Mouse (Mus musculus) embryonic facial prominence, embryonic 14.5 days (tissue): ENCODE measurements around the gene Kcnip1. TPM values are rescaled to one million over a fixed set of nuclear protein-coding genes. Genes with fewer than 3 reads are reported as not detected.
A peak's percentile ranks its signal among the peaks of the same experiment; 100 is the strongest.

ENCODE experiments used
- ATAC-seq: fragments of 200-750 bp; cut with Nextera tagmentation; 2 replicates; pipeline ENCODE4 v1.8.0; 2017; ENCODE audit warnings: low read depth, moderate number of reproducible peaks, moderate TSS enrichment
- DNase-seq: peaks from one replicate; pipeline ENCODE4 v3.0.0-alpha.2; 2015; ENCODE audit warnings: low spot score
- H3K27ac ChIP-seq: fragments of 300-500 bp; sonication (generic); replicated peaks from 2 replicates; pipeline ENCODE4 v1.5.1; 2014; ENCODE audit warnings: low read depth, mild to moderate bottlenecking, low read length, moderate library complexity
- H3K27me3 ChIP-seq: fragments of 300-500 bp; sonication (generic); replicated peaks from 2 replicates; pipeline ENCODE4 v1.6.1; 2014; ENCODE audit warnings: low read length; ENCODE audit not compliant: control insufficient read depth, insufficient read depth
- H3K36me3 ChIP-seq: fragments of 300-500 bp; sonication (generic); 2 replicates; pipeline ENCODE4 v1.6.1; 2014; ENCODE audit warnings: low read length, mixed read lengths; ENCODE audit not compliant: control insufficient read depth, insufficient read depth
- H3K4me1 ChIP-seq: fragments of 300-500 bp; sonication (generic); 2 replicates; pipeline ENCODE4 v1.6.1; 2014; ENCODE audit warnings: antibody characterized with exemption, low read length; ENCODE audit not compliant: control insufficient read depth, insufficient read depth
- H3K4me2 ChIP-seq: fragments of 300-500 bp; sonication (generic); 2 replicates; pipeline ENCODE4 v1.6.1; 2014; ENCODE audit warnings: low read depth, mild to moderate bottlenecking, low read length, moderate library complexity, mixed read lengths
- H3K4me3 ChIP-seq: fragments of 300-500 bp; sonication (generic); 2 replicates; pipeline ENCODE4 v1.5.1; 2014; ENCODE audit warnings: low read depth, mild to moderate bottlenecking, low read length
- H3K9ac ChIP-seq: fragments of 300-500 bp; sonication (generic); 2 replicates; pipeline ENCODE4 v1.6.1; 2014; ENCODE audit warnings: low read depth, mild to moderate bottlenecking, low read length, moderate library complexity, mixed read lengths
- H3K9me3 ChIP-seq: fragments of 300-500 bp; sonication (generic); 2 replicates; pipeline ENCODE4 v1.6.1; 2016; ENCODE audit warnings: low read length; ENCODE audit not compliant: control insufficient read depth
- WGBS: fragments of 180-500 bp; shearing (Covaris S2); extraction: QIAGEN DNeasy Blood & Tissue Kit; methylation state at CpG from one replicate; pipeline ENCODE4 v1.1.7; 2014; 5-methylcytosine and 5-hydroxymethylcytosine counted together
- polyA plus RNA-seq: library from polyadenylated mRNA; unstranded; fragments of >200 nt; fragmentation: Nextera tagmentation; extraction: Ambion mirVana; gene quantifications from 2 replicates; pipeline ENCODE4 v1.2.1, GENCODE M21; 2014

Gene Kcnip1
- polyA plus RNA-seq, 1 experiment from 2014 or later: 5.0 TPM

DNA sequence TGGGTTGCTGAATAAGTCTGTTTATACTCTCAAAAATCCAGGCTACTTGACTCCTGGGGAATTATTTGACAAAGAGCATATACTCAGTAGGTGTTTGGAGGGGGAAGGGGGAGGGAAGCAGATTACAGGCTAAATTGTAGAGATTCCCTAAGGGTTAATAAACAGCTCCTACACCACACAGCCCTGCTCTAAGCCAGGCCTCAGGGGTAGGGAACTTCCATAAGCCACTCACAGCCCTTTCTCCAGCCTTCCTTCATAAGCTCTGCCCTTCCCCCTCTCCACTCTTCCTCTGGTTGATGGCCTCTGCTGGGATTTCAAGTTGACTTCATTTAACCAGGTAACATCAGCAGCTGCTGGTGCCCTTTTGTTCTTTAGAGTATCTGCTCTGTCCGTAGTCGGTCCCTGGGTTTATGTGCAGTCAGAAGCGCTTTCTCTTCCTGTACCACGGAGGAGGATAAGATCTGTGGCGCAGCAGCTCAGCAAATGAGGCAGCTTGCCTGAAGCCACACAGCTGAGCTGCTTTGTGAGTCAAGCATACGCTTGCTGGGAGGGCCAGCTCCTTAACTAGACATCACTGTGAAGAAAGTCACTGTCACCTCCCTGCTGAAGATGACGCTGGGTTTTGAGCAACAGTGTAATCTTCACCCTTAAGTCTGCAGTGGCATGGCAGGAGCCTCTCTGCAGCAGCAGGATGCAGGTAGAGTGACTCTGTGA is 54.2 kb downstream of the Kcnip1 start:
- H3K27ac ChIP-seq: no peak overlapping the region
- ATAC-seq (peak; percentile 74; the same call in 1 of the 2 replicates), DNase-seq (no peak)
- H3K27me3 ChIP-seq: no peaks in the 10 kb centered on the region
- WGBS: 44% methylated on average over 7 of the region's 7 CpGs
- no peak overlapping the region for H3K9ac ChIP-seq
- no peaks in the 10 kb centered on the region for H3K4me1 ChIP-seq
- H3K4me3 ChIP-seq: no peak overlapping the region
- no peak overlapping the region for H3K4me2 ChIP-seq
- H3K9me3 ChIP-seq: no peaks in the 10 kb centered on the region
- H3K36me3 ChIP-seq: no peaks in the 10 kb centered on the region

DNA sequence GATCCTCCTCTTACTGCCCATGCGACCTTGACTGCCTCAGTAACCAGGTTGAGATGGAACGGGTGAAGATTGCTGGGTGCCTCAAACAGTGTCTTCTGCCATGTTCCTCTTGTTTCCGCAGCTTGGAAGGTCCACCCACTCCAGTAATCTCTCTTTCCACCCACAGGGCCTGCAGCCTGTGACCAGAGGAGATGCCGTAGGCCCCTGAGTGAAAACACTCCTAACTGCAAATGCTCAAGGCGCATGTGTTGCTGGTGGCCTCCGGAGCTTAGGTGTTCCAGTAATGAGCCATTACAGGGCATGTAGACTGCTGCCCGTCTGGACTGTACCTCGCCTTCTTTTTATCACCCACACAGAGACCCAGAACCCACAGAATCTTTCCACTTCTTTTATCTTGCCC is 55.3 kb downstream of the Kcnip1 start:
- no peak for DNase-seq
- no peak overlapping the region for H3K9ac ChIP-seq
- H3K4me1 ChIP-seq: no peaks in the 10 kb centered on the region
- 77% methylated on average over 8 of the region's 8 CpGs for WGBS
- H3K27me3 ChIP-seq: no peaks in the 10 kb centered on the region
- H3K4me2 ChIP-seq: no peak overlapping the region
- no peak overlapping the region for H3K4me3 ChIP-seq
- ATAC-seq: no peak
- no peak overlapping the region for H3K27ac ChIP-seq
- H3K9me3 ChIP-seq: no peaks in the 10 kb centered on the region
- H3K36me3 ChIP-seq: no peaks in the 10 kb centered on the region

DNA sequence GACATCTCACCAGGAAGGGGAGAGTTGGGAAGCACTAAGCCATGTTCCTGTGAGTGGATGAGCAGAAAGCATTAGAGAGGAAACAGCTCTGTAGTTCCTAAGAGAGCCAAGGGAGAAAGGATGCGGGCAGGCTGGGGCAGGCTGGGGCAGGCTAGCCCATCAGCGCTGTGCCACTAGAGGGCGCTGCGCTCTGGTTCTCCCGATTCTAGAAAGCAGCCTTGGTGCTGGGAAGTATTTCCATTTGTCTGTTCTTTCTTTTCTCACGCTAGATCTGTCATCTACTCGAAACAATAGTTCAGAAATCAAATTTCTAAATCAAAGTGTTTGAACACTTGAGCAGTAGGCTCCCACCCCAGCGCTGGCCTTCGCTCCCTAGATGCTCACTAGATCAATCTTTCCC is 58.7 kb downstream of the Kcnip1 start:
- Histone ChIP-seq H3K36me3 (no peaks in the 10 kb centered on the region), H3K4me3 (no peak overlapping the region), H3K9me3 (no peaks in the 10 kb centered on the region), H3K9ac (no peak overlapping the region), H3K4me2 (no peak overlapping the region), H3K27ac (no peak overlapping the region), H3K27me3 (no peaks in the 10 kb centered on the region), H3K4me1 (no peaks in the 10 kb centered on the region)
- DNase-seq: no peak
- no peak for ATAC-seq
- 64% methylated on average over 9 of the region's 9 CpGs for WGBS

DNA sequence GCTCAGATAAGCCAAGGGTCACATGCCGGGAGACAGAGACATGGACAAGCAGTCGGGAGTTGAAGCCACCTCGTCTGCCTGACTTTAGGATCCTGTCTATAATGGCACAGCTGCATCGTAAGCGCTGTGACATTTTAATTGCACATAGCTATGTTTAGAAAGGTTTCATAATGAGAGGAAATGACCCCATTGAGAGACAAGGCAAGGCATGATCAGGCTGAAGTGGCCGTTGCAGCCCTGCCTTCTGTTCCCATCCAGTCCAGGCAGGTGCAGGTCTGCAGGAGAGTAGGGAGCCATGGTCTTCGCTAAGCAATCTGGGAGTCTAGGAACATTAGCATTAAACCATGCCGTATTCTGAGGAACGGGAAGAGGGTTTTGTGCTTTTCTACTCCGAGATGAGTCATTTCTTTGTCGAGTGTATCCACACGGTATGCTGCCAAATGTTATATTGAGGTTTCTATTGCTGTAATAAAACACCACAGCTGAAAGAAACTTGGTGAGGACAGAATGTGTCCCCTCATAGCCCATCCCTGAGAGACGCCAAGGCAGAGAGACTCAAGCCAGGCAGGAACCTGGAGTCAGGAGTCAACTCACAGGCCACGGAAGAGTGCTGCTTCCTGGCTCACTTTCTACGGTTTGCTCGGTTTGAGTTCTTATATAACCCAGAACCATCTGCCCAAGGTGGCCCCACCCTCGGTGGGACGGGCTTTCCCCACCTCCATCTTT is 60.4 kb downstream of the Kcnip1 start:
- DNase-seq (no peak), ATAC-seq (no peak)
- Histone ChIP-seq H3K4me3 (no peak overlapping the region), H3K4me2 (no peak overlapping the region), H3K27ac (no peak overlapping the region), H3K4me1 (no peaks in the 10 kb centered on the region), H3K9me3 (no peaks in the 10 kb centered on the region), H3K36me3 (no peaks in the 10 kb centered on the region), H3K9ac (no peak overlapping the region), H3K27me3 (no peaks in the 10 kb centered on the region)
- 50% methylated on average over 18 of the region's 18 CpGs for WGBS

DNA sequence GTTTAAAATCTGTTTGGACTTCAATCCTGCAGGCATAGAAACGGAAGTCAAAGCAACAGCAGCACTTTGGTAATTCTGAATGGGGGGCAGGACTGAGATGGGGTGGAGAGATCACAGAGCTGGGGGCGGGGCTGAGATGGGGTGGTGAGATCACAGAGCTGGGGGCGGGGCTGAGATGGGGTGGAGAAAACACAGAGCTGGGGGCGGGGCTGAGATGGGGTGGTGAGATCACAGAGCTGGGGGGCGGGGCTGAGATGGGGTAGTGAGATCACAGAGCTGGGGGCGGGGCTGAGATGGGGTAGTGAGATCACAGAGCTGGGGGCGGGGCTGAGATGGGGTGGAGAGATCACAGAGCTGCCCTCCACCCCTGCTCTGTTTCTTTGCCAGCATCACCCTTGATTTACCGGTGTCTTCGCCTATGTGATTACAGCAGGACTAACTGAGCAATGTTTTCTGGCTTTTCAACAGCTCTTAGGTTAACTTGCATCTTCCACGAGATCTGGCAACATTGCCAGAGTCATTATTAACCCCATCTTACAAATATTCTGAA is 61.0 kb downstream of the Kcnip1 start:
- 12% methylated on average over 8 of the region's 10 CpGs for WGBS
- H3K27me3 ChIP-seq: no peaks in the 10 kb centered on the region
- H3K36me3 ChIP-seq: no peaks in the 10 kb centered on the region
- ATAC-seq: no peak
- H3K27ac ChIP-seq: no peak overlapping the region
- no peak overlapping the region for H3K9ac ChIP-seq
- no peak for DNase-seq
- H3K4me2 ChIP-seq: no peak overlapping the region
- H3K4me1 ChIP-seq: no peaks in the 10 kb centered on the region
- no peaks in the 10 kb centered on the region for H3K9me3 ChIP-seq
- no peak overlapping the region for H3K4me3 ChIP-seq

DNA sequence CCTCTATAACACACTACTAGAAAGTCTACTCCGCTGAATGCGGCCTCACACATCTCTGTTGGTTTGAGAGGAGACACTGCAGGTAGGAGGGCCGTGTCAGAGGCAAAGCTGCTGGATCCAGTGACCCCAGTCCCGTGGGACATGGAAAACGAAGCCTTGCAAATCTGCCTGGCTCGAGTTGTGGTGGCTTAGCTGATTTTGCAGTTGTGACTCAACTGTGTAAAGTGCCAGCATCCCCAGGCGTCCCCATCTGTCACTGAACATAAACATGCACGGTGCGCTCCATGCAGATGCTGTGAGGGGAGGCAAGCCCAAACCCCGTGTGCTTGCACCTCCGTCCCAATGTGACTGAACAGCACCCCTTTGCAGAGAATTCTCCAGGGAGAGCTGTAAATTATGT is 63.5 kb downstream of the Kcnip1 start:
- H3K27ac ChIP-seq: no peak overlapping the region
- no peak overlapping the region for H3K4me3 ChIP-seq
- DNase-seq (no peak), ATAC-seq (no peak)
- H3K36me3 ChIP-seq: no peaks in the 10 kb centered on the region
- no peaks in the 10 kb centered on the region for H3K4me1 ChIP-seq
- WGBS: 62% methylated on average over 11 of the region's 11 CpGs
- no peak overlapping the region for H3K4me2 ChIP-seq
- H3K27me3 ChIP-seq: no peaks in the 10 kb centered on the region
- no peak overlapping the region for H3K9ac ChIP-seq
- no peaks in the 10 kb centered on the region for H3K9me3 ChIP-seq

DNA sequence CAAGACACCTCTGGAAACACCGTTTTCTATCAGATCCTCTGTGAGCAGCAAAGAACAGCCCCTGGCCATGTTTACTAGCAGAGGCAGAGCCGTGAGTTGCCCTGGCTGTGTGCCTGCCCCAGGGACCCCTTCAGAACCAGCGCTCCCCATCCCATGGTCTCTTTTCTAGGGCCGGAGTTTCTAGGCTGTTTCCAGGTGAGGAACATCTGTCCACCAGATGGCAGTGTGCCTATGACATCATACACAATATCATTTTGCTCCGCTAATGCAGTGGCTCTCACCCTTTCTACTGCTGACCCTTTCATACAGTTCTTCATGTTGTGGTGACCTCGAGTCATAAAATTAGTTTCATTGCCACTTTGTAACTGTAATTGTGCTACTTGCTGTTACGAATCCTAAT is 64.3 kb downstream of the Kcnip1 start:
- 21% methylated on average over 7 of the region's 7 CpGs for WGBS
- Histone ChIP-seq H3K4me3 (no peak overlapping the region), H3K9ac (no peak overlapping the region), H3K9me3 (no peaks in the 10 kb centered on the region), H3K27me3 (no peaks in the 10 kb centered on the region), H3K4me1 (no peaks in the 10 kb centered on the region), H3K27ac (no peak overlapping the region), H3K36me3 (no peaks in the 10 kb centered on the region), H3K4me2 (no peak overlapping the region)
- ATAC-seq (0 out of 2 replicates have a peak, but pooled peaks have one; percentile 61), DNase-seq (peak; percentile 81)

DNA sequence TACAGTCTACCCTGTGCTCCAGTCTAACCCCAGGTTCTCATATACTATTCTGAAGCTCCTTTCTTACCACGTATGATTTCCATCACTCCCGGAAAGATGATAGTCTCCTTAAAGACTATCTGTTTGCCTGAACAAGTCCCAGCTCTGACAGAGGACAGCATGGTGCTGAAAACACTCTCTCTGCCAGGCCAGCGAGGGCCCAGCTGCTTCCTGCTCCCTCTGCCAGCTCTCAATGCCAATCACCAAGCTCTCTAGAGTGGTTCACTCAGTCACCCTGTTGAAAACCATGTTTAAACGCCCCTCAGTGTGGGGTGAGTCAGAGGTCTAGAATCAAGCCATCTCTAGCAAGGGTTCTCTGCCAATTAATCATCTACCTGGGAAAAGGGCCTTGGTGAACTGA is 65.1 kb downstream of the Kcnip1 start:
- no peak for ATAC-seq
- DNase-seq: no peak
- Histone ChIP-seq H3K4me2 (no peak overlapping the region), H3K4me1 (no peaks in the 10 kb centered on the region), H3K9me3 (no peaks in the 10 kb centered on the region), H3K27me3 (no peaks in the 10 kb centered on the region), H3K9ac (no peak overlapping the region), H3K36me3 (no peaks in the 10 kb centered on the region), H3K4me3 (no peak overlapping the region), H3K27ac (no peak overlapping the region)
- WGBS: 61% methylated on average over 4 of the region's 4 CpGs
